Mouse (Mus musculus): ENCODE measurements around the gene Bnip3. TPM values are rescaled to one million over a fixed set of nuclear protein-coding genes. Genes with fewer than 3 reads are reported as not detected.

Gene Bnip3
- 100 to 1,000 TPM; 103 to 104 TPM for total RNA-seq (2021)

GRCm38 (mm10) chr7:138909277-138910192, at the start of gene Bnip3:
Gene Bnip3, minus strand, starts transcription at chr7:138909519.
- DNase-seq (ENCODE audit: extremely low spot score in 1 of 2, low spot score in 2 of 2) = peak; percentile 81 to 92
- intact Hi-C loops (cut with DNase I) = no loop called here

DNA sequence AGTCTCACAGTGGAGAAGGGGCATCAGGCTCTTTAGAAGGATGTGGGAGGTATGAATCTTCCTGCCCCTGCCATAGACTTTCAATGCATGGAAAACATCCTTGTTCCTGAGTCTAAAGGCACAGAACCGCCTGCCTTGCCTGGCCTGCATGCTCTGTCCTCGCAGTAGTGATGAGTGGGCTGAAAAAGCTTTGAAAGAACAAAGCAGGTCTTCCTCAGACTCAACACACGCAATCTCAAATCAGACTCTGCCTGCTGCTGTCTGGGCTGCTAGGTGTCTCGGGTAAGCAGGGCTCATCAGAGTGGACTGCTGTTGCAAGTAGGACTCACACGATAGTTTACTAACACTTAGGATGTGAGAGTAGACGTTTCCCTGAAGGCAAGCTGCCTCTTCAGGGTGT, 47.8 kb upstream of the Bnip3 start:
- intact Hi-C loops (cut with DNase I) = no loop called here
- no peak for DNase-seq (ENCODE audit: extremely low spot score in 1 of 2, low spot score in 2 of 2)

DNA sequence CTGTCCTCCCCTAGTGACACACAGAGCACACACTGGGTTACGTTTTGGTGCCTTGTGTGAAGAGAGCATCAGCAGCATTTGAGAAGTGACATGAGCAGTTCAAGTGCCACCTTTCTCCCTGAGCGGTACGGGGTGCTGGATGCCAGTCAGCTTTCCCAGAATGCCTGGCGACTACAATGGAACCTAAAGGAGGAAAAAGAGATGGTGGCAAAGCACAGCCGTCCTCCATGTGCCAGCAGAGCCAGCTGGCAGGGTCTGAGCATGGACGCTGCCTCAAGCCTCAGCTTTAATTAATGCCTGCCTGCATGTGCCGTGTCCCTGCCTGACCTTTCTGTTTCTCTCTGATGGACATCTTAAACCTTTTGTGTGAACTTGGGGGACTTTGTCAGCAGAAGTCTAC, 46.5 kb upstream of the Bnip3 start:
- no peak for DNase-seq (ENCODE audit: extremely low spot score in 1 of 2, low spot score in 2 of 2)
- intact Hi-C loops (cut with DNase I) = no loop called here

DNA sequence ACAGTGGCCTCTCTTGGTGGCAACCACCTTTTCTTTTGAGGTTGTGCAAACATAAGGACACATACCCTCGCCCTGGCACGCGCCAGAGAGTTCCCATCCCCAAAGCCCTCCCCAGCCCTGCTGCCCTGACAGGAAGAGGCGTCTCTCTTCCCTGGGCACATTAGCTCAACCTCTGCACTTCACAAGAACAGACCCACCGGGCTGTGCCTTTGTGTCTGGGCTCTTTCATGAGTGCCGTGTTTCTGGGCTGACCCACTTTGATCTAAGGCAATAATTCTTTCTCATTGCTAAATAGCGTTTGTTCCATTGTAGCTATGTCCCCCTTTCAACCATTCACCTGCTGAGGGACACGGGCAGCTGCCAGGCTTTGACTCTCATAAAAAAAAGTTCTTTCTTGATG, 39.0 kb upstream of the Bnip3 start:
- DNase-seq (ENCODE audit: extremely low spot score in 1 of 2, low spot score in 2 of 2) = no peak
- intact Hi-C loops (cut with DNase I) = no loop called here

GRCm38 (mm10) chr7:138947741-138948140, 38.4 kb upstream of the Bnip3 start:
- intact Hi-C loops (cut with DNase I) = no loop called here

DNA sequence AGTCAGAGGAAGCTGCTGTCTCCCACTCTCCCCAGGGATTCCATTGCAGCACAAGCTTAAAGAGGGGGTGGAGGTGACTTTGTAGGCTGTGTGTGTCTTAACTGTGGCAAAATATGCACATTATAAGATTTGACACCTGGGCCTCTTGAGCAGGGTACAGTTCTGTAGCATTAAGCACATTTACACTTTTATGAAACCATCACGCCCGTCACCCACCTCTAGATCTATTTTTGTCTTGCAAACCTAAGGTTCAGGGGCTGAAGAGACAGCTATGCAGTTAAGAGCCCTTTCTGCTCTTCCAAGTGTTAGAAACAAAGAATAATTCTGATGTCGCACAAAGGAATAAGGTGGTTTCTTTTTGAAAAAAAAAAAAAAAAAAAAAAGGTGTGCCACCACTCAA, 36.3 kb upstream of the Bnip3 start:
- intact Hi-C loops (cut with DNase I) = no loop called here

More at GRCm38 (mm10) chr7:138947741-138948140, 38.4 kb upstream of the Bnip3 start:
- DNase-seq (ENCODE audit: extremely low spot score in 1 of 2, low spot score in 2 of 2) = no peak

DNA sequence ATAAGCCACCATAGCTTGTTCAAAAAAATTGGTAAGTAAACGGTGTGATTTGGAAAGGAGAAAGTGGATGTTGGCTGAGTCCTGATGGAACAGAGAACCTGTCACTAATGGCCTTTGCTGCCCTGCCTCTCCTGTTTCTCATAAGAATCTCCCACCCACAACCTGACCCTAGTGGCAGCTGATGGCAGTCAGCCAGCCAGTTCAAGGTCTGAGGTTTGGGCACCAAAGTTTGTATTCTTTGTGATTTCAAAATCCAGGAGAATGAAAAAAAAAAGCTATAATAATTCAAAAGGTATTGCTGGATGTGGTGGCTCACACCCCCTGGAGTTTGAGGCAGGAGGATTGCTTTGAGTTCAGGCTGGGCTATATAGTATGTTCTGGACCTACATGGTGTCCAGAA, 33.0 kb upstream of the Bnip3 start:
- intact Hi-C loops (cut with DNase I) = loop anchor here (5.0 kb wide), 1 partner anchor 65 kb away; no protein-coding TSS in a partner anchor
- DNase-seq (ENCODE audit: extremely low spot score in 1 of 2, low spot score in 2 of 2) = no peak

More for the DNA sequence above, 36.3 kb upstream of the Bnip3 start:
- no peak for DNase-seq (ENCODE audit: extremely low spot score in 1 of 2, low spot score in 2 of 2)

DNA sequence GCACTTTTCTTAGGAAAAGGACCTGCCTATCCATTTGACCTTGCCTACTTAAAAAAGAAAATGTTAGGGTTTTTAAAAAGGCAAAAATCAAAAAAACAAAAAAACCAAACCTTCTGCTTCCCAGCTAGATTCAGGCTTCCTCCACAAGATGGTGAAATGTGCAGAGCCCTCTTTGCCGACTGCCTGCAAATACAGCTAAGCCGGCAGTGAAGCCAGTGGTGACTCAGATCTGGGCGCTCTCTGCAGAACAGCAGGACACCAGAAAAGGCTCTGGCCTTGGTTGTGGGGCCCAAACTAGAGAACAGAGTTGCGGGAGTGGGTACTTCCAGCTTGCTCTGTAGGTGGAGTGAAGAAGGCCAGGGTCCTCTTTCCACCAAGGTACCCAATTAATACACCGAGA, 32.3 kb upstream of the Bnip3 start:
- no peak for DNase-seq (ENCODE audit: extremely low spot score in 1 of 2, low spot score in 2 of 2)
- intact Hi-C loops (cut with DNase I) = loop anchor here (5.0 kb wide), 1 partner anchor 66 kb away; no protein-coding TSS in a partner anchor

GRCm38 (mm10) chr7:138940612-138941461, 31.5 kb upstream of the Bnip3 start, which contains the start of gene Jakmip3:
Gene Jakmip3, plus strand, starts transcription at chr7:138940730.
- intact Hi-C loops (cut with DNase I) = loop anchor here (5.0 kb wide), 1 partner anchor 66 kb away; no protein-coding TSS in a partner anchor
- DNase-seq (ENCODE audit: extremely low spot score in 1 of 2, low spot score in 2 of 2) = peak in 1 of 2 experiments; percentile 65

DNA sequence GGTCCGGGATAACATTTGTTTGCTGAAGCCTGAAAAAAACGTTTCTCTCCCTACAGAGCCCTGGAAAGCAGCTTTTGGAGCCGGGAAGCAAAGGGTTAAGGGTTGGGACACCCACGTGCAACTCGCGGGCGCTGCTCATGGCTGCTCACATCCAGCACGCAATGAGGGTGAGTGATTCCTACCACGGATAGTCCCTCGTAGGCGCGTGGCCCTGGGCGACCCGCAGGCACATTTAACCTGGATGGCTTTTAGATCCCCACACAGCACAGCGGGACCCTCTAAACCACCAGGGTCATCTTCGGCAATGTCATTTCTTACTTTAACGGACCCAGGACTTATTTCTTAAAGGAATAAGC, 30.9 kb upstream of the Bnip3 start:
- DNase-seq (ENCODE audit: extremely low spot score in 1 of 2, low spot score in 2 of 2) = peak; percentile 79 to 82
- intact Hi-C loops (cut with DNase I) = loop anchor here (5.0 kb wide), 1 partner anchor 67 kb away; no protein-coding TSS in a partner anchor

DNA sequence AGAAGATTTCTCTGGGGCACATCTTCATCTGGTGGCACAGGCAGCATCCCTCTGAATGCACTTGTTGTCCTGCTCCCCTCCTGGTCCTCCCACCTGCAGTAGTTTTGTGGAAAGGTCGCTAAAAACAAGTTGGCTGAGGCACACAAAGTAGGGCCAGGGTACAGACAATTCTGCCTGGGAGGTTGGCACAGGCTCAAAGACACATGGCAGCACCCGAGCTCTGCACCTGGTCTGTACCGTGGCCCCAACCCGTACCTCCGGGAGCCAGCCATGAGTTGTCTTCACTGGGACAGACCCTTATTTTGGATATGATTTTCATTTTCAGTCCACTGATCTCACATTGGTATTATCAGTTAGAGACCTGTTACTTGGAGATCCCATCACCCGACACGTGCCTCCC, 29.7 kb upstream of the Bnip3 start:
- intact Hi-C loops (cut with DNase I) = no loop called here
- no peak for DNase-seq (ENCODE audit: extremely low spot score in 1 of 2, low spot score in 2 of 2)

DNA sequence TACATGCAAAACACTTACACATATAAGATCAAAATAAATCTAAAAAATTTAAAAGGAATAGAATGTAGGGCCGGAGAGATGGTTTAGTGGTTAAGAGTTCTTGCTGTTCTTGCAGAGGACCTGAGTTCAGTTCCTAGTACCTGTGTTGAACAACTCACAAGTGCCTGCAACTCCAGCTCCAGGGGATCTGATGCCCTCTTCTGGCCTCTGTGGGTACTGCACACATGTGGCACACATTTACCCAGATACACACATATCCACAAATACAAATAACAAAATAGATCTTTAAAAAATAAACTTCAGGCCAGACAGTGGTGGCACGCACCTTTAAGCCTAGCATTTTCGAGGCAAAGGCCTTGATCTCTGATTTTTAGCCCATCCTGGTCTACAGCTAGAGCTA, 25.2 kb upstream of the Bnip3 start:
- no peak for DNase-seq (ENCODE audit: extremely low spot score in 1 of 2, low spot score in 2 of 2)
- intact Hi-C loops (cut with DNase I) = no loop called here

- no peak for DNase-seq (ENCODE audit: extremely low spot score in 1 of 2, low spot score in 2 of 2)
- intact Hi-C loops (cut with DNase I) = no loop called here
These were observed 19.1 kb upstream of the Bnip3 start for GRCm38 (mm10) chr7:138928456-138928855.

- peak in 1 of 2 experiments; percentile 35 for DNase-seq (ENCODE audit: extremely low spot score in 1 of 2, low spot score in 2 of 2)
- intact Hi-C loops (cut with DNase I) = loop anchor here (5.0 kb wide), 1 partner anchor 82 kb away; no protein-coding TSS in a partner anchor
These were observed 14.6 kb upstream of the Bnip3 start for GRCm38 (mm10) chr7:138923756-138924425.

DNA sequence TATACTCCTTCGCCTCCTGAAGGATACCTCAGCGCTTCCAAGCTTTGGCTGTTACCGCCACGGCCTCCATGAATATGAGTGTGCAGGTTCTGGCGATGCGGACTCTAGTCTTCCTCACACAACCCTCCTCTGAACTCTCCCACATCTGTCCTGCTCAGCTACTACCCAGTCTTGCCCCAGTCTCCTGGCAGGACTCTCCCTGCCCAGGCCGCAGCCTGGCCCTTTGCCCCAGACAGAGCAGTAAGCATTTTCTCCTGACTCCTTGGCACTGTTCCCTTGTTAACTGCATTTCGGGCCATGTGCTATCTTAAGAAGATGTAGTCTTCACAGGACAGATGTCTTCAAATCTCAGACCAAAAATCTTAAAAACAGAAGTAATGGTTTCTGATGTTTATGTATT, 12.3 kb upstream of the Bnip3 start:
- DNase-seq (ENCODE audit: extremely low spot score in 1 of 2, low spot score in 2 of 2) = no peak
- intact Hi-C loops (cut with DNase I) = loop anchor here (5.0 kb wide), 1 partner anchor 79 kb away; no protein-coding TSS in a partner anchor

DNA sequence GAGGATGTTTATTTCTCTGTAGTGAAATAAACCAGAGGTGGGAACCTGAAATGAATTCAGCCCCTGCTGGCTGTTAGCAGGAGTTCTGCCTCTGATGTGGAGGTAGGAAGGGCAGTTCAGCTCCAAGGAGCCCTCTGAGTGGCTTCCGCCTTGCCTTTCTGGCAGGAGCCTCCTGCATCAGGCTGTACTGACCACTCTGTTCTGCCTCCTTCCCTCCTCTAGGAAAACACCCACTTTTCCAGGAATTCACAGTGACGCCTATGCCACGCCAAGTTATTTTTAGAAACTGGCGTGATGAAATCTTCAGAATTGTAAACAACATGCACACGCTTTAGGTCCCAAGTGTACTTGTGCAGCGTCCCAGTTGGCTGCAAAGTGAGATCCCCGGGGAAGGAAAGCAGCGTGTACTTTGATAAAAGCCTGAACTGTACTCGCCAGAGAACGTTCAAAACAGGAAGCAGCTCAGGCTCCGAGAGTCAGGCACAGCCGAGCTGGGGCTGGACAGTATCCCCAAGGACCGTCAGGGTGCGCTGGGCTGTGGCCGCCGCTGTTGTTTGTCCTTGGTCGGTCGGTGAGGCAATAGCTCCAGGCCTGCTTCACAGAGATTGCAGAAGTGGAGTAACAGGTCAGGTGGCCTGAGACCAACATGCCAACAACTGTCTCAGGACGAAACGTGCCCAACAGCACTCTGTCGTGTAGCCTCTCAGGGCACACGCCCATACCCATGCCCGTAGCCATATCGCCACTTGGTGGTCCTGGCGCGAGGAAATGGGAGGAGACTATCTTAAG, 10.0 kb upstream of the Bnip3 start:
- peak in 1 of 2 experiments; percentile 71 for DNase-seq (ENCODE audit: extremely low spot score in 1 of 2, low spot score in 2 of 2)
- intact Hi-C loops (cut with DNase I) = no loop called here

DNA sequence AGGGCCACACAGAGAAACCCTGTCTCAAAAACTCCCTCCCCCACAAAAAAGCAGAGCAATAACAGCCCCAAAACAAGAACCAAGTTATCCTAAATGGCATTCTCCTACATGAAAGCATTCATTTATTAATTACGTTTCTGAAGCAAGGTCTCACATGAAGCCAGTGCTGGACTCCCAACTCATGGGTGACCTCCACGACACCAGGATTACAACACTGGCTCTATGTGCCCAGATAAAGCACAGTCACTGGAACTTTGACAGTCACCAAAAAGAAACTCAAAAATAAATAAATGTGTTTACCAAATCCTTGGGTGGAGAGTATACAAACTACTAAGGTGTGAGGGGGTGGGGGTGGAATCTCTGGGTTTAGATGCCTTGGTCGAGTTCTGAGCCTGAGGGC, 4.3 kb upstream of the Bnip3 start:
- DNase-seq (ENCODE audit: extremely low spot score in 1 of 2, low spot score in 2 of 2) = no peak

GRCm38 (mm10) chr7:138910193-138910562, 859 bp upstream of the Bnip3 start:
- no peak for DNase-seq (ENCODE audit: extremely low spot score in 1 of 2, low spot score in 2 of 2)
- intact Hi-C loops (cut with DNase I) = no loop called here

More for the DNA sequence above, 4.3 kb upstream of the Bnip3 start:
- intact Hi-C loops (cut with DNase I) = no loop called here

Data from left cerebral cortex, postnatal 10 days (tissue).